Mouse (Mus musculus) ES-Bruce4 (cell line): ENCODE measurements around the gene Adarb2. TPM values are rescaled to one million over a fixed set of nuclear protein-coding genes. Genes with fewer than 3 reads are reported as not detected.

Source experiments
- H3K27ac ChIP-seq: 2 replicates; pipeline ENCODE4 v1.5.1; 2012; ENCODE audit warnings: low read length, inconsistent platforms; ENCODE audit not compliant: insufficient read depth
- H3K27me3 ChIP-seq: 2 replicates; pipeline ENCODE4 v1.6.1; 2012; ENCODE audit warnings: mild to moderate bottlenecking, low read length, inconsistent platforms; ENCODE audit not compliant: control insufficient read depth, poor library complexity, insufficient read depth, severe bottlenecking
- H3K36me3 ChIP-seq: 2 replicates; pipeline ENCODE4 v1.6.1; 2012; ENCODE audit warnings: inconsistent platforms, mild to moderate bottlenecking, low read length, moderate library complexity; ENCODE audit not compliant: control insufficient read depth, poor library complexity, insufficient read depth, severe bottlenecking
- H3K4me1 ChIP-seq: one replicate; pipeline ENCODE4 v1.8.1; 2011; ENCODE audit warnings: low read length; ENCODE audit not compliant: control insufficient read depth, insufficient read depth
- H3K4me3 ChIP-seq: 2 replicates; pipeline ENCODE4 v1.5.1; 2011; ENCODE audit warnings: low read depth, mild to moderate bottlenecking, low read length
- H3K9ac ChIP-seq: 2 replicates; pipeline ENCODE4 v1.6.1; 2012; ENCODE audit warnings: low read depth, mild to moderate bottlenecking, inconsistent platforms; ENCODE audit not compliant: poor library complexity, severe bottlenecking
- H3K9me3 ChIP-seq: replicated peaks from 2 replicates; pipeline ENCODE4 v1.6.1; 2012; ENCODE audit warnings: mild to moderate bottlenecking, low read length, inconsistent platforms; ENCODE audit not compliant: control insufficient read depth, poor library complexity, insufficient read depth, severe bottlenecking
- CTCF ChIP-seq: IDR thresholded peaks from one replicate; pipeline ENCODE4 v1.8.1; 2011; ENCODE audit warnings: low read depth, low read length
- EP300 ChIP-seq: IDR thresholded peaks from 2 replicates; pipeline ENCODE4 v1.6.1; 2011; ENCODE audit warnings: low read depth, low read length; ENCODE audit not compliant: insufficient read depth
- POLR2A ChIP-seq: IDR thresholded peaks from one replicate; pipeline ENCODE4 v1.8.1; 2011; ENCODE audit warnings: low read length; ENCODE audit not compliant: insufficient read depth
- polyA plus RNA-seq: library from polyadenylated mRNA; stranded (reverse); fragments of >200 nt; gene quantifications from 2 replicates; pipeline ENCODE4 v1.2.4, GENCODE M21; 2011; ENCODE audit warnings: low read depth; ENCODE audit not compliant: missing spikeins, insufficient read depth, insufficient read length

The Adarb2 gene
- polyA plus RNA-seq, 1 experiment: not detected

GRCm38 (mm10) chr13:8210776-8211175 lies 8.1 kb downstream of the Adarb2 start:
- Histone ChIP-seq H3K27ac (no peak overlapping the region), H3K9ac (no peak overlapping the region), H3K9me3 (no peaks in the 10 kb centered on the region), H3K4me1 (no peaks in the 10 kb centered on the region), H3K4me3 (no peak overlapping the region), H3K36me3 (no peaks in the 10 kb centered on the region), H3K27me3 (no peaks in the 10 kb centered on the region; the same call in 1 of the 2 replicates)
- TF ChIP-seq CTCF (no peak), EP300 (no peak), POLR2A (no peak)

- H3K4me3 ChIP-seq: no peak overlapping the region
- H3K4me1 ChIP-seq: no peaks in the 10 kb centered on the region
- no peaks in the 10 kb centered on the region for H3K36me3 ChIP-seq
Observed at GRCm38 (mm10) chr13:8238871-8239270, 36.2 kb downstream of the Adarb2 start.

GRCm38 (mm10) chr13:8248016-8248667 lies 45.5 kb downstream of the Adarb2 start:
- Histone ChIP-seq H3K4me1 (no peaks in the 10 kb centered on the region), H3K27me3 (no peaks in the 10 kb centered on the region), H3K27ac (no peak overlapping the region), H3K36me3 (no peaks in the 10 kb centered on the region), H3K9ac (no peak overlapping the region), H3K4me3 (no peak overlapping the region), H3K9me3 (no peaks in the 10 kb centered on the region)
- no peak for TF ChIP-seq EP300
- TF ChIP-seq POLR2A: no peak
- TF ChIP-seq CTCF: no peak

More at GRCm38 (mm10) chr13:8238871-8239270, 36.2 kb downstream of the Adarb2 start:
- Histone ChIP-seq H3K9me3 (no peaks in the 10 kb centered on the region), H3K9ac (no peak overlapping the region), H3K27ac (no peak overlapping the region), H3K27me3 (no peaks in the 10 kb centered on the region)
- TF ChIP-seq POLR2A (no peak), CTCF (no peak), EP300 (no peak)

GRCm38 (mm10) chr13:8272158-8272945 lies 69.7 kb downstream of the Adarb2 start:
- Histone ChIP-seq H3K27me3 (no peaks in the 10 kb centered on the region), H3K4me1 (no peaks in the 10 kb centered on the region), H3K4me3 (no peak overlapping the region), H3K36me3 (no peaks in the 10 kb centered on the region), H3K27ac (no peak overlapping the region), H3K9me3 (peaks cover 10% of the 10 kb centered on the region; the same call in 1 of the 2 replicates), H3K9ac (no peak overlapping the region)
- no peak for TF ChIP-seq POLR2A
- no peak for TF ChIP-seq EP300
- TF ChIP-seq CTCF: no peak

- Histone ChIP-seq H3K9me3 (no peaks in the 10 kb centered on the region), H3K4me1 (no peaks in the 10 kb centered on the region), H3K27ac (no peak overlapping the region), H3K36me3 (no peaks in the 10 kb centered on the region), H3K4me3 (no peak overlapping the region), H3K9ac (no peak overlapping the region), H3K27me3 (no peaks in the 10 kb centered on the region)
- no peak for TF ChIP-seq CTCF
- no peak for TF ChIP-seq EP300
- no peak for TF ChIP-seq POLR2A
Observed at GRCm38 (mm10) chr13:8283116-8283515, 80.5 kb downstream of the Adarb2 start.
